Mouse (Mus musculus) hematopoietic stem cell, adult 5-6 weeks (primary cell): Measurements from ENCODE around the gene Itga7. TPM values are rescaled to one million over a fixed set of nuclear protein-coding genes. Genes with fewer than 3 reads are reported as not detected.

Experiments used
- ATAC-seq, 2 experiments: fragments of 125-278 bp in 1 of 2; replicated peaks in 1 of 2; 2 replicates each; pipeline ENCODE4 v1.8.0; 2016 to 2017; ENCODE audit warnings: inconsistent platforms in 2 of 2, mild to moderate bottlenecking in 2 of 2, moderate number of reproducible peaks in 2 of 2, low read depth in 1 of 2, moderate TSS enrichment in 1 of 2; ENCODE audit not compliant: low FRiP score in 2 of 2, poor library complexity in 2 of 2, severe bottlenecking in 2 of 2, insufficient read depth in 1 of 2, low TSS enrichment in 1 of 2
- total RNA-seq: library from RNA; stranded (forward); fragments of 172-1452, 232-1000 nt; gene quantifications from 2 replicates; pipeline ENCODE4 v1.2.3, GENCODE M21; 2017

Gene Itga7
- total RNA-seq, 1 experiment from 2014 or later = not detected

- ATAC-seq = no peak
These were observed 24.7 kb upstream of the Itga7 start for GRCm38 (mm10) chr10:128908778-128909448.

DNA sequence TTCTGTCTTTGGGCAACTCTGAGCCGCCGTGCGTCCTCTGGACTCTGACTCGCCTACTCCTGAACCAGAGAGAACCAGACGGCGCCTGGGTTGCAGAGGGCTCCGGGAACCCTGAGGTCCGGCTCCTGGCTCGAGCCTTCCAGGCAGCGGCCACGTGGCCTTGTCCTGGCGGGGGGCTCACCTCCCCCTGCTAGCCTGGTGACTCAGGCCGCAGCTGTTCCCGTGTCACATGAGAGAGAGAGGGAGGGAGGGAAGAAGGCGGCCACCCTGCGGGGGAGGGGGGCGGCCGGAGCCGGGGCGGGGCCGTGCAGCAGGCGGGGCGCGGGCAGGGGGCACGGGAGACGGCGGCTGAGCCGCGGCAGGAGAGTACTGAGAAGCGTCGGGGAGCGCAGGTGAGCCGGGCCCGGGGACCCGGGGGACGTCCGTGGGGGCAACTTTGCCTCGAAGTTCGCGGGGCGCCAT lies 24.0 kb upstream of the Itga7 start:
- ATAC-seq = peak; percentile 25 to 33; a peak in 3 of 4 replicates

DNA sequence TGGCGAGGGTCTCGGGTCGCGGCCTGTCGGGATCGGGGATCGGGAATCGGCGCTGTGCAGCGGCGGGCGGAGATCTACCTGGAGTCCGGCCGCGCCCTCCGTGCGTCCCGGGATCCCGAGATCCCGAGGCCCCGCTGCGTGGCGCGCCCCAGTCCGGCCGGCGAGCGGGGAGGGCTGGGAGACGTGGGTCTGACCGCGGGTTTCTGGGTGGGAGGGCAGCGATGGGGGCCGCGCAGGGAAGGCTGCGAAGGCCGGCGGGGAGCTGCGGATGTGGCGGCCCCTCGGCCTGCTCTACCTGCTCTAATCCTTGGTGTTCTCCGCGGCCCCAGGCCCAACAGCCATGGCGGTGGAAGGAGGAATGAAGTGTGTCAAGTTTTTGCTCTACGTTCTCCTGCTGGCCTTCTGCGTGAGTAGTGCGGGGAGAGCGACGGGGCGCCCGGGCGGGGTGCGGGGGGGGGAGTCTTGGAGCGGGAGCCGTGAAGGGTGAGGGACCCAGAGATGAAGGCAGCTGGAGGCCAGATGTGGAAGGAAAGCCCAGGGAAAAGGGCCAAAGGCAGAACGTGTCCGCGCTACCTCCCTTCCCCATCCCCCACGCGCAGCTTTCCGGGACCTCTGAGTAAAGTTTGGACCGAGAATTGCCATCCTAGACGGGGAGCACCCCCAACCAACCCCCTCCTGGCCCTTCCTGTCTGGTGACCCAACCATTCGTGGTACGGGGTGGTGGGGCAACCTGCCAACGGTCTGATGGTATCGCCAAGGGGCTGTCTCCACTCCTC lies 23.4 kb upstream of the Itga7 start:
- 0 out of 4 replicates have a peak, but pooled peaks of 1 of the 2 experiments have one; percentile 6 for ATAC-seq

DNA sequence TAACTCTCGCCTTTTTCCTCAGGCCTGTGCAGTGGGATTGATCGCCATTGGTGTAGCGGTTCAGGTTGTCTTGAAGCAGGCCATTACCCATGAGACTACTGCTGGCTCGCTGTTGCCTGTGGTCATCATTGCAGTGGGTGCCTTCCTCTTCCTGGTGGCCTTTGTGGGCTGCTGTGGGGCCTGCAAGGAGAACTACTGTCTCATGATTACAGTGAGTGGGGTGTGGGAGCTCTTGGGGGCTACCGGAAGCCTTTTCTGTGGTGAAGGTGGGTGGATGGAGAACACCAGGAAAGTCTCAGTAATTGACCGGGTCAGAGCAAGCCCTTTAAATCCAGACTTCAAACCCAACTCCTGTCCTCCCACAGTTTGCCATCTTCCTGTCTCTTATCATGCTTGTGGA lies 22.2 kb upstream of the Itga7 start:
- peak; percentile 12 to 15; a peak in 1 of 4 replicates for ATAC-seq

- ATAC-seq = no peak
These were observed 21.4 kb upstream of the Itga7 start for GRCm38 (mm10) chr10:128912268-128912667.

- ATAC-seq = no peak
These were observed 20.8 kb upstream of the Itga7 start for GRCm38 (mm10) chr10:128912791-128913190.

DNA sequence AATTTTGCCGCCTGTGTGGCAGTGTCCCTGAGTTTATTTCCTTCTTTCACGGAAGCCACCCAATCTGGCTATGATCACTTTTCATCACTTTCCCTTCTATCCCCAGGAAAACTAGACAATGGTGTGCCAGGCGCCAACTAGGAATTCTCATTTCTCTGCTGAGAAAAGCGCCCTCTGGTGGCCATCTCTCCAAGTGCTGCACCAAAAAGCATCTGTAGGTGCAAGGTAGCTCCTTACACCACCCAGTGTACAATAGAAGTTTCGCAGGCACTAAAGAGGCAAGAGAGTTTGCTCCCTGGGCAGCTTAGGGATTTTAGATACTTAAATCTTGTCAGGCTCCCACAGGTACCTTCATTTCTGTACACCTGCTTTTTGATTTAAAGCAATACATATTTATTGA lies 20.4 kb upstream of the Itga7 start:
- peak; percentile 66 to 72 for ATAC-seq

DNA sequence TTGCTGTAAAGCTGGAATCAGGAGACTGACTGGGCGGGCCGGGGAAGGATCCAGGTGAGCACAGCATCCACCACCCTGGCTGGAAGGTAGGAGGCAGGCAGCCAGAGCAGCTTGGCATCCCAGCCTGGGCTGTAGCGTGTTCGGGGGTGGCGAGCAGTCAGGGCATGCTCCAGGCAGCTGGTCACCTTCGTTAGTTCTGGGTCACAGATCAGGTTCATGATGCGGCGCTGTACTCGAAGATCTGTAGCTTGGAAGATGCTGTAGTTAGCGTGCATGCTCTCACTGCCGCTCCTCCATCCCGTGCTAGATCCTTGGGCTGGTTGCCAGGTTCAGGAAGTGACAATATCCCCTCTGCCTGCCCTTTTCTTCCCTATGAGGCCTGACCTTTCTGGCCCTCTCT lies 19.9 kb upstream of the Itga7 start:
- no peak for ATAC-seq

DNA sequence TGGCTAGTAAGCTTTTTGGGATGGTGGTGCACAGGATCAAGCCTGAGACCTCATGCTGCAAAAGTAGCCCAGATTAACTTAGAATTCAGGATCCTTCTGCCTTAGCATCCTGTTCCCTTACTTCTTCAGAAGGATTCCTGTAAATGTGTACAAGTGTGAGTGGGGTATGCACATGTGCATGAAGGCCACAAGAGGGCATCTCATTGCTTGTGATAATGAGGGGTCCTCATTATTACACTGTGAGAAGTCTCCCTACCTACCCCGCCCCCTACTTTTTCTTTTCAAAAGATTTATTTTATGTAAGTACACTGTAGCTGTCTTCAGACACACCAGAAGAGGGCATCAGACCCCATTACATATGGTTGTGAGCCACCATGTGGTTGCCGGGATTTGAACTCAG lies 18.1 kb upstream of the Itga7 start:
- ATAC-seq = no peak

GRCm38 (mm10) chr10:128916665-128917064 lies 17.0 kb upstream of the Itga7 start:
- no peak for ATAC-seq

DNA sequence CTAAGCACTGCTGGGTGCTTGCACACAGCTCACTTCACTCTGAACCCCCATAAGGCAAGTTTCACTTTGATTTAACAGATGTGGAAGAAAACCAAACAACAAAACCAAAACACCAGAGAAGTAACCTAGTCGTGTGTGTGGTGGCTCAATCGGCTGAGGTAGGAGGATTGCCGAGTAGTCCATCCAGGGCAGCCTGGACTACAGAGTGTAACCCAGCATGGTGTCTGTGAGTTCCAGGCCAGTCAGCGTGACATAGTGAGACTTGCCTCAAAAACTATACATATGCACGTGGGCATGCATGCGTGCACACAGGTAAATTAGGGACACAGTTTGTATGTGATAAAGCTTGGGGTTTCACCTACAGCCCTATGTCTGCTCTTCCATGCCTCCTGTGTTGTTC lies 16.2 kb upstream of the Itga7 start:
- no peak for ATAC-seq

DNA sequence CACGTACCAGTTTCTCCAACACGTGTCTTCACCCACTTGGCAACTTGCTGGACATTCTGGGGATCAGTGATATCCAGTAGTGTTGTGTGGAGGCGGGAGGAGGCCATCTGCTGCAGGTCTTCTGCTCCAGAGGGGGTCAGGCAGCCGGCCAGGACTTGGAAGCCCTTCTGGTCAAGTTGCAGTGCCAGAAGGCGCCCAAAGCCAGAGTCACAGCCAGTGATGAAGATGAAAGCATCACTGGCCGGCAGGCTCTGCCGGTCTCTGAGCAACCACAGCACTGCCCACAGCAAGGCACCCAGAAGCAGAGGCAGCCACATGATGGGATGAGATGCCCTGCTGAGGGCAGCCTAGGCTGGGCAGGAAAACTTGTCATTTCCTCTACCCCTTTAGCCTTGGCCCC lies 15.4 kb upstream of the Itga7 start:
- no peak for ATAC-seq

DNA sequence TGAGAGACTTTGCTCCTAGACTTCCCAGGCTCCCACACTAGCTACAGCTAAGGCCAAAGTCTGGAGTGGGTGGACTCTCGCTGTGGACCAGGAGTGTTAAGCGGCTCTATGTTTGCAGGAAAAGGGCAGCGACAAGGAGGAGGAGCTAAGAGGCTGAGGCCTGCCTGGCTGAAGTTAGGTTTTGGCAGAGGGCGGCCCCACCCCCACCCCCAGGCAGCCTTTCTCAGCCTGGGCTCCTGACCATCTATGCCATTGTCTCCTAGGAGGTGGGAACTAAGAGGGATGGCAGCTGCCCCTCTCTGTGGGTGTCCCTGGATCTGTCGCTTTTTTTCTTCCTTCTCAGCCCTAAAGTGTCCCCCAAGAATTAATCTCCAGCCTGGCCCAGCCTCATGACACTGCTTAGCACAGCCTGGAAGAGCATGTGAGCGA lies 14.4 kb upstream of the Itga7 start:
- ATAC-seq = no peak

DNA sequence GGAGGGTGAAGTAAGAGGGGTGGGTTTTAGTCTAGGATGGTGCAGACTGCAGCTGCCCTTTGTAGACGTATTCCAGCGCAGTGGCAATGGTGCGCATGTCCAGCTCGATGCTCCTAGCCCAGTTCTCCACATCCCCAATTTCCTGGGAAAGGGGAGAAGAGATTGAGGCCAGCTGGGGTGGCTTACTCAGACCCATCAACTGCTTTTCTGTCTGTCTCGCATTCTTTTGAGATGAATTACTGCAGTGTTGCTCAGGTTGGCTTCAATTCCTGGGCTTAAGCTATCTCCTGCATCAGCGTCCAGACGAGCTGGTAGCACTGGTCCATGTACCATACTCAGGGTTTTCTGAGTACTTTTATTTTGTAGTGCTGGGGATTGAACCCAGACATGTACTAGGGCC lies 13.7 kb upstream of the Itga7 start:
- no peak for ATAC-seq

DNA sequence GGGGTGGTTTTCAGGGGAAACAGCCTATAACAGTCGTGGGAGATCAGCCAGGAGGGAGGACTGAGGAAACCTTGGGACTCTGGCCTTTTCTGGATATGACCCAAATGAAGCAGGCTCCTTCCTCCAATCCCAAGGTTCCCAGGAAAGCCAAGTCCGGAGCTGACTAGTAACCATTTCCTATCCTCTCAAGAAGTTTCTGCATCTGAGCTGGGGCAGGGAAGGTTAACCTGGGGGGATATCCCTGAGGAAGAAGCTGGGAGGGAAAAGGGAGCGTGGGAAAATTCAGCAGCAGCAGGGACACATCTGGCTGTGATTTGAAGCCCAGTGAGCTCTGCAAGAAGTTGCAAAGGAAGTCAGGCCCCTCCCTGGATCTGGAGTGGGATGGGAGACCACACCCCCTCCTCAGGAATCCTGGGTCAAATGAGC lies 12.9 kb upstream of the Itga7 start:
- no peak for ATAC-seq

GRCm38 (mm10) chr10:128921251-128921650 lies 12.4 kb upstream of the Itga7 start:
- ATAC-seq = no peak

- ATAC-seq = no peak
These were observed 11.5 kb upstream of the Itga7 start for GRCm38 (mm10) chr10:128921883-128922821.

GRCm38 (mm10) chr10:128922822-128923012 lies 10.9 kb upstream of the Itga7 start, which contains the start of gene Rdh5:
Rdh5 (minus strand) TSS chr10:128922888.
- no peak for ATAC-seq
